ENCODE assay signal across 8 mouse cellular contexts in the genomic region with DNA sequence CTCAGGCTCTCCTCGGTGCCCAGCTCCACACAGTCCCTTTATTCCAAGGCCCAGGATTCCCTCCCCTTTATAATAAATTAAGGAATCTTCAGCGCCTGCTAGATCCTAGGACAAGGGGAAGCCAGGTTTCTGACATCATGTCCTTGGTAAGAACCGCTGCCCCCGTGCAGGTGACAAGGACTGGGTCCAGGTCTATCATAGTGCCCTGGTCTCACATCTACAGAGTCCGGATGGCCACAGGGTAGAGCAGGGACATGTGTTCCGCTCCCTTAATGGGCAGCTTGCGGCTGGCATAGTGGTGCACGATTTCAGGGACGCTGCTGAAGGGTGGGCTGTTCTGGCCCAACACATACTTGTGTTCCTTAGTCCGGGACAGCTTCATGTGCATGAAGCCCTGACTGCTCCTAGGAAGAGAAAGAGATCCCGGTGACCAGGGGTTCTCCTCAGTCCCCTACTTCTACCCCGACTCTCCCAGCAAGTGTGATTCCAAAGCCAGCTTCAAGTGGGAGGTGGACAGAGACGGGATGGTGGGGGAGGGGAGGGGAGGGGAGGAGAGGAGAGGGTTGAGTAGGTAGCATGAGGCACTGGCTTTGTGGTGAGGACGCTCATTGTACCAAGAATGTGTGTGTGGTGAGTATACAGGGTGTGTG. TPM values are rescaled to one million over a fixed set of nuclear protein-coding genes. Genes with fewer than 3 reads are reported as not detected.
DNase-seq lines count a peak whose midpoint lies in the region; ATAC-seq and TF ChIP-seq lines count a peak whose summit lies in the region.

No protein-coding gene starts in this region.

- peaks cover 7% of the 10 kb centered on the region; the same call in 1 of the 2 replicates for H3K36me3 ChIP-seq in heart, embryonic 14.5 days (ENCODE audit: control insufficient read depth, insufficient read depth, low read length)
- H3K36me3 ChIP-seq in forebrain, embryonic 16.5 days (ENCODE audit: control insufficient read depth, insufficient read depth), result no peaks in the 10 kb centered on the region
- no peaks in the 10 kb centered on the region for H3K36me3 ChIP-seq in small intestine, adult 2 months (ENCODE audit: control insufficient read depth, insufficient read depth, low read length)

- H3K27ac ChIP-seq in heart, embryonic 14.5 days (replicated peaks in 1 of 2; ENCODE audit: control insufficient read depth in 1 of 2, insufficient read depth in 1 of 2, low read depth in 2 of 2, low read length in 2 of 2), result peak overlapping the region; percentile 97 to 98
- H3K27ac ChIP-seq in cerebellum, adult 2 months (ENCODE audit: insufficient read depth, low read length), result peak overlapping the region; percentile 88
- H3K27ac ChIP-seq in forebrain, embryonic 16.5 days (ENCODE audit: low read length), result peak overlapping the region; percentile 99
- no peak overlapping the region for H3K27ac ChIP-seq in small intestine, adult 2 months (ENCODE audit: insufficient read depth, low read depth, low read length)

- TF ChIP-seq CTCF in cerebellum, adult 2 months (IDR thresholded peaks at IDR 0.05; ENCODE audit: borderline replicate concordance, insufficient read depth, low read depth, low read length), result no peak
- no peak for TF ChIP-seq CTCF in small intestine, adult 2 months (IDR thresholded peaks at IDR 0.05; ENCODE audit: extremely low read depth, insufficient read length, insufficient replicate concordance, low read depth, low read length)

- no peak; the same call in 1 of the 2 replicates for ATAC-seq in heart, embryonic 14.5 days (ENCODE audit: insufficient number of reproducible peaks, insufficient read depth, low FRiP score, low read depth)
- peak; percentile 31 for ATAC-seq in forebrain, embryonic 16.5 days

- H3K27me3 ChIP-seq in heart, embryonic 14.5 days (ENCODE audit: control insufficient read depth, insufficient read depth, low read length), result no peaks in the 10 kb centered on the region
- no peaks in the 10 kb centered on the region for H3K27me3 ChIP-seq in cerebellum, adult 2 months (ENCODE audit: control insufficient read depth, insufficient read depth, low read length)
- H3K27me3 ChIP-seq in forebrain, embryonic 16.5 days (replicated peaks; ENCODE audit: control insufficient read depth, insufficient read depth, low read length), result no peaks in the 10 kb centered on the region
- no peaks in the 10 kb centered on the region for H3K27me3 ChIP-seq in small intestine, adult 2 months (ENCODE audit: control insufficient read depth, insufficient read depth, low read length)

- no peak for TF ChIP-seq POLR2A in cerebellum, adult 2 months (IDR thresholded peaks at IDR 0.05; ENCODE audit: borderline replicate concordance, insufficient read depth, low read length)
- no peak for TF ChIP-seq POLR2A in small intestine, adult 2 months (IDR thresholded peaks at IDR 0.05; ENCODE audit: low read depth, low read length)

- H3K9ac ChIP-seq in heart, embryonic 14.5 days (ENCODE audit: low read length), result peak overlapping the region; percentile 81
- peak overlapping the region; percentile 93 for H3K9ac ChIP-seq in forebrain, embryonic 16.5 days (replicated peaks; ENCODE audit: low read depth, low read length)

- 9% methylated on average over 14 of the region's 14 CpGs for WGBS in heart, embryonic 14.5 days
- 8% methylated on average over 14 of the region's 14 CpGs for WGBS in cerebellum, adult 2 months
- 5% methylated on average over 14 of the region's 14 CpGs for WGBS in forebrain, embryonic 16.5 days
- whole genome bisulfite sequencing in small intestine, adult 2 months, result 35% methylated on average over 14 of the region's 14 CpGs

- no peaks in the 10 kb centered on the region for H3K9me3 ChIP-seq in heart, embryonic 14.5 days (ENCODE audit: control insufficient read depth, low read length)
- no peaks in the 10 kb centered on the region for H3K9me3 ChIP-seq in forebrain, embryonic 16.5 days (ENCODE audit: control insufficient read depth, low read length)

- peaks cover 20 to 37% of the 10 kb centered on the region in 2 experiments for H3K4me1 ChIP-seq in heart, embryonic 14.5 days (ENCODE audit: control insufficient read depth in 2 of 2, insufficient read depth in 2 of 2, low read length in 2 of 2)
- peaks cover 66% of the 10 kb centered on the region for H3K4me1 ChIP-seq in cerebellum, adult 2 months (ENCODE audit: control insufficient read depth, insufficient read depth, low read length)
- H3K4me1 ChIP-seq in forebrain, embryonic 16.5 days (replicated peaks; ENCODE audit: control insufficient read depth, insufficient read depth, low read length), result peaks cover 47% of the 10 kb centered on the region
- H3K4me1 ChIP-seq in small intestine, adult 2 months (ENCODE audit: control insufficient read depth, insufficient read depth, insufficient read length, low read length), result peaks cover 4% of the 10 kb centered on the region

- peak overlapping the region; percentile 62 to 85 for H3K4me3 ChIP-seq in heart, embryonic 14.5 days (ENCODE audit: control insufficient read depth in 1 of 2, insufficient read depth in 1 of 2, low read depth in 1 of 2, low read length in 2 of 2)
- peak overlapping the region; percentile 35 for H3K4me3 ChIP-seq in cerebellum, adult 2 months (replicated peaks; ENCODE audit: insufficient read depth, low read depth, low read length)
- H3K4me3 ChIP-seq in forebrain, embryonic 16.5 days (replicated peaks; ENCODE audit: low read length), result peak overlapping the region; percentile 58
- H3K4me3 ChIP-seq in small intestine, adult 2 months (ENCODE audit: low read depth, low read length), result peak overlapping the region; percentile 87

- DNase-seq in heart, adult 11 months, result no peak
- peak; percentile 28 to 35 for DNase-seq in B cell, adult 2 months
- DNase-seq in cerebellum, adult 2 months, result no peak
- peak; percentile 33 for DNase-seq in liver
- no peak for DNase-seq in layer of hippocampus, adult 18-20 months (ENCODE audit: low spot score in 2 of 2)

- peak overlapping the region; percentile 86 for H3K4me2 ChIP-seq in heart, embryonic 14.5 days (ENCODE audit: low read length)
- peak overlapping the region; percentile 72 for H3K4me2 ChIP-seq in forebrain, embryonic 16.5 days (ENCODE audit: low read length)

RNA-seq across cellular contexts. Expression of gene Shf, which starts 19.7 kb away (rescaled TPM):
- 3.6 TPM in 2 replicates for polyA plus RNA-seq in heart, embryonic 14.5 days (2014; fragmentation: Nextera tagmentation; extraction: Ambion mirVana)
- 344 and 410 TPM in 2 replicates for polyA plus RNA-seq in cerebellum, adult 2 months (2012; rRNA removed)
- polyA plus RNA-seq in forebrain, embryonic 16.5 days (2015; fragmentation: Nextera tagmentation; extraction: Ambion mirVana), result 6.6 and 9.5 TPM in 2 replicates
- polyA plus RNA-seq in small intestine, adult 2 months (2012; rRNA removed), result 3.5 and 9.1 TPM in 2 replicates
- 10 to 100 TPM; 58.8 to 61.2 TPM for total RNA-seq in layer of hippocampus, adult 18-20 months (2021)

RNA-seq across cellular contexts. Expression of gene Duox1, which starts 33.8 kb away (rescaled TPM):
- 0.04 and 0.05 TPM in 2 replicates for polyA plus RNA-seq in heart, embryonic 14.5 days (2014; fragmentation: Nextera tagmentation; extraction: Ambion mirVana)
- 0.05 TPM in 2 replicates for polyA plus RNA-seq in cerebellum, adult 2 months (2012; rRNA removed)
- polyA plus RNA-seq in forebrain, embryonic 16.5 days (2015; fragmentation: Nextera tagmentation; extraction: Ambion mirVana), result 0.10 and 0.11 TPM in 2 replicates
- polyA plus RNA-seq in small intestine, adult 2 months (2012; rRNA removed), result 0.11 and 0.16 TPM in 2 replicates
- total RNA-seq in layer of hippocampus, adult 18-20 months (2021), result not detected

RNA-seq across cellular contexts. Expression of gene Duoxa1, which starts 35.7 kb away (rescaled TPM):
- polyA plus RNA-seq in heart, embryonic 14.5 days (2014; fragmentation: Nextera tagmentation; extraction: Ambion mirVana), result not detected in 2 replicates
- polyA plus RNA-seq in cerebellum, adult 2 months (2012; rRNA removed), result 0.19 TPM in 1 of 2 replicates, not detected in the other
- polyA plus RNA-seq in forebrain, embryonic 16.5 days (2015; fragmentation: Nextera tagmentation; extraction: Ambion mirVana), result 0.12 TPM in 1 of 2 replicates, not detected in the other
- 0.08 and 0.66 TPM in 2 replicates for polyA plus RNA-seq in small intestine, adult 2 months (2012; rRNA removed)
- under 1 TPM in 1 of 2 experiments, not detected in 1; 0.33 TPM for total RNA-seq in layer of hippocampus, adult 18-20 months (2021)

RNA-seq across cellular contexts. Expression of gene Duoxa2, which starts 50.6 kb away (rescaled TPM):
- not detected in 2 replicates for polyA plus RNA-seq in heart, embryonic 14.5 days (2014; fragmentation: Nextera tagmentation; extraction: Ambion mirVana)
- polyA plus RNA-seq in cerebellum, adult 2 months (2012; rRNA removed), result not detected in 2 replicates
- not detected in 2 replicates for polyA plus RNA-seq in forebrain, embryonic 16.5 days (2015; fragmentation: Nextera tagmentation; extraction: Ambion mirVana)
- polyA plus RNA-seq in small intestine, adult 2 months (2012; rRNA removed), result 33.7 and 324 TPM in 2 replicates
- not detected for total RNA-seq in layer of hippocampus, adult 18-20 months (2021)

RNA-seq across cellular contexts. Expression of gene Duox2, which starts 51.0 kb away (rescaled TPM):
- 0.07 and 0.08 TPM in 2 replicates for polyA plus RNA-seq in heart, embryonic 14.5 days (2014; fragmentation: Nextera tagmentation; extraction: Ambion mirVana)
- polyA plus RNA-seq in cerebellum, adult 2 months (2012; rRNA removed), result 0.03 and 0.11 TPM in 2 replicates
- polyA plus RNA-seq in forebrain, embryonic 16.5 days (2015; fragmentation: Nextera tagmentation; extraction: Ambion mirVana), result not detected in 2 replicates
- polyA plus RNA-seq in small intestine, adult 2 months (2012; rRNA removed), result 13.5 and 133 TPM in 2 replicates
- under 1 TPM in 1 of 2 experiments, not detected in 1; 0.07 TPM for total RNA-seq in layer of hippocampus, adult 18-20 months (2021)

Comparison
In these comparisons a context has a peak if more than half of its experiments do, and no peak if none do; other contexts are left out.
1. H3K4me3 ChIP-seq: peak in every context shown above with its lines; median percentile 87 in small intestine, adult 2 months; 74 in heart, embryonic 14.5 days; 58 in forebrain, embryonic 16.5 days; 35 in cerebellum, adult 2 months.
2. DNase-seq: peak in B cell, adult 2 months (2 of 2) and liver (single experiment); none in heart, adult 11 months (single experiment), cerebellum, adult 2 months (0 of 2) and layer of hippocampus, adult 18-20 months (0 of 2).
3. RNA of gene Shf, which starts 19.7 kb away (polyA plus RNA-seq): 344 to 410 TPM in cerebellum, adult 2 months; 6.6 to 9.5 TPM in forebrain, embryonic 16.5 days, 3.5 to 9.1 TPM in small intestine, adult 2 months and 3.6 TPM in heart, embryonic 14.5 days; every median in the first group is over 10 times any median in the second.